Mouse (Mus musculus) intestine, embryonic 16.5 days (tissue): Measurements from ENCODE around the gene Cdca4. TPM values are rescaled to one million over a fixed set of nuclear protein-coding genes. Genes with fewer than 3 reads are reported as not detected.
A peak's percentile ranks its signal among the peaks of the same experiment; 100 is the strongest.

Experiments used
- ATAC-seq: fragments of 200-750 bp; cut with Nextera tagmentation; 2 replicates; pipeline ENCODE4 v1.8.0; 2017; ENCODE audit warnings: moderate TSS enrichment, moderate library complexity
- H3K27ac ChIP-seq: fragments of 300-500 bp; sonication (generic); 2 replicates; pipeline ENCODE4 v1.5.1; 2014; ENCODE audit warnings: mild to moderate bottlenecking, low read length
- H3K27me3 ChIP-seq: fragments of 300-500 bp; sonication (generic); replicated peaks from 2 replicates; pipeline ENCODE4 v1.6.1; 2014; ENCODE audit warnings: low read length, control low read depth, mixed read lengths; ENCODE audit not compliant: control insufficient read depth, insufficient read depth
- H3K36me3 ChIP-seq: fragments of 300-500 bp; sonication (generic); 2 replicates; pipeline ENCODE4 v1.6.1; 2014; ENCODE audit warnings: low read length, control low read depth; ENCODE audit not compliant: control insufficient read depth, insufficient read depth
- H3K4me1 ChIP-seq: fragments of 300-500 bp; sonication (generic); 2 replicates; pipeline ENCODE4 v1.6.1; 2014; ENCODE audit warnings: low read length, control low read depth, mixed read lengths; ENCODE audit not compliant: control insufficient read depth, insufficient read depth
- H3K4me2 ChIP-seq: fragments of 300-500 bp; sonication (generic); 2 replicates; pipeline ENCODE4 v1.6.1; 2014; ENCODE audit warnings: low read depth, low read length, control low read depth
- H3K4me3 ChIP-seq: fragments of 300-500 bp; sonication (generic); 2 replicates; pipeline ENCODE4 v1.5.1; 2014; ENCODE audit warnings: mild to moderate bottlenecking, low read length
- H3K9ac ChIP-seq: fragments of 300-500 bp; sonication (generic); 2 replicates; pipeline ENCODE4 v1.6.1; 2014; ENCODE audit warnings: low read depth, low read length
- H3K9me3 ChIP-seq: fragments of 300-500 bp; sonication (generic); 2 replicates; pipeline ENCODE4 v1.6.1; 2016; ENCODE audit warnings: low read length, control low read depth; ENCODE audit not compliant: control insufficient read depth
- WGBS: fragments of 180-500 bp; shearing (Covaris S2); extraction: QIAGEN DNeasy Blood & Tissue Kit; methylation state at CpG from one replicate; pipeline ENCODE4 v1.1.7; 2014; 5-methylcytosine and 5-hydroxymethylcytosine counted together
- polyA plus RNA-seq: library from polyadenylated mRNA; unstranded; fragments of >200 nt; fragmentation: Nextera tagmentation; extraction: Ambion mirVana; gene quantifications from 2 replicates; pipeline ENCODE4 v1.2.1, GENCODE M21; 2015

The Cdca4 gene
- polyA plus RNA-seq, 1 experiment from 2014 or later, result 79.6 TPM

DNA sequence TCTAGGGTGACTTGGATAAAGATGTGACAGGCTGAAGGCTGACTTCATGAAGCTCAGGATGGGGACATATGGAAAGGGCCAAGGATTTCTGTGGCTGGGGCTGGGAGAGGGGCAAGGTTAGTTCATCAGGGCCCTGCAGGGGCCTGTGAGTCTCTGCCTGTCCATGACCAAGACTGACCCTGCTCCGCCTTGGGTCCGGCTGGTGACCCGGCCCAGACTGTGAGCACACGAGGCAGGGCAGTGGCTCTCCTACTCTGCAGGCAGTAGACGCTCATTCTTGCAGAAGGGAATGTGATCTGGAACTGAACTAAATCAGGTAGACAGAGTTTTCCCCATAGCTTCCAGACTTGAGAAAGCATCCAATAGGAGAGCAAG, 21.0 kb downstream of the Cdca4 start:
- Histone ChIP-seq H3K4me2 (peak overlapping the region; percentile 98), H3K36me3 (no peaks in the 10 kb centered on the region), H3K27me3 (no peaks in the 10 kb centered on the region; the same call in 1 of the 2 replicates), H3K9ac (peak overlapping the region; percentile 54; the same call in 1 of the 2 replicates), H3K27ac (no peak overlapping the region), H3K4me1 (peaks cover 11% of the 10 kb centered on the region), H3K9me3 (no peaks in the 10 kb centered on the region), H3K4me3 (peak overlapping the region; percentile 71; the same call in 1 of the 2 replicates)
- WGBS, result 67% methylated on average over 5 of the region's 5 CpGs
- peak; percentile 25 for ATAC-seq

DNA sequence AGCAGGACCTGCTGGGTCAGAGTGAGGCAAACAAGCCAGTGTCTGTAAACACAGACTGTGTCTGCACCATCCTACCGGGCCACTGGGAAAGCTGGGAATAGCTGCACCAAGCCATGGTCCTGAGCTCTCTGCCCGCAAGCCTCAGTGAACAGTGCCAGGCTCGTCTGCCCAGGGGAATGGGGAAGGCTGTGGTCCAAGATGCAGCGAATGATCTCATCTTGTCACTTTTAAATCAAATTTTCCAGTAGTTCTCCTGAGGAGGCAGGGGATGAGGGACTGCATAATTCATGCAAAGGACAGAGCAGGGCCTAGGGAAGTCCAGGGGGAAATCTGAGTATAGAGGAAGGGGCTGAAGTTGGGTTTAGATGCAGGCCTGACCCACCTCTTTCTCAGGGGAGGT, 21.4 kb downstream of the Cdca4 start:
- H3K9ac ChIP-seq, result 0 out of 2 replicates have a peak overlapping the region, but pooled peaks have one; percentile 54
- H3K36me3 ChIP-seq, result no peaks in the 10 kb centered on the region
- no peaks in the 10 kb centered on the region for H3K9me3 ChIP-seq
- WGBS, result 88% methylated on average over 4 of the region's 4 CpGs
- no peak for ATAC-seq
- no peak overlapping the region for H3K4me2 ChIP-seq
- H3K27me3 ChIP-seq, result no peaks in the 10 kb centered on the region; the same call in 1 of the 2 replicates
- no peak overlapping the region for H3K4me3 ChIP-seq
- H3K27ac ChIP-seq, result no peak overlapping the region
- H3K4me1 ChIP-seq, result peaks cover 11% of the 10 kb centered on the region

DNA sequence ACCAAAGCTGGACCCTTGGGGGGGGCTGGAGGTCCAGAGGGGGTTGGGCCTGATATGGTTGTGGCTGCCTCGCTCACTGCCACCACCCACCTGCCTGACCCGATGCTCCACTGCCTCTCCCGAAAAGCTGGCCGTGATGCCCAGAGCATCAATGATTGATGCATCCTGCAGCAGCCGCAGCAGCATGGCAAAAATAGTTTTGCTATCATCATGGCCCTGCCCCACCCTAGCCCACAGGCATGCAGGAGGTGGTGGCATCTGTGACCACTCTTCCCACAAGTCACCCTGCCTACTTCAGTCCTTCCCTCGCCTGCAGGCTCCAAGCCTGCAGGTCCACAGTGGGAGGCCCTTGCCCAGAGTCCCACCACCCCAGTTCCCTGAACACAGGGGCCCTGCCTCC, 23.2 kb downstream of the Cdca4 start:
- H3K4me3 ChIP-seq, result no peak overlapping the region
- H3K4me1 ChIP-seq, result peaks cover 24% of the 10 kb centered on the region
- H3K9ac ChIP-seq, result no peak overlapping the region
- no peaks in the 10 kb centered on the region for H3K36me3 ChIP-seq
- 74% methylated on average over 6 of the region's 6 CpGs for WGBS
- no peak overlapping the region for H3K4me2 ChIP-seq
- no peak overlapping the region for H3K27ac ChIP-seq
- peaks cover 8% of the 10 kb centered on the region; the same call in 1 of the 2 replicates for H3K27me3 ChIP-seq
- H3K9me3 ChIP-seq, result no peaks in the 10 kb centered on the region
- no peak for ATAC-seq

GRCm38 (mm10) chr12:112804046-112804445, 25.2 kb downstream of the Cdca4 start:
- Histone ChIP-seq H3K4me2 (no peak overlapping the region), H3K27me3 (peaks cover 9% of the 10 kb centered on the region; the same call in 1 of the 2 replicates), H3K27ac (no peak overlapping the region), H3K9me3 (no peaks in the 10 kb centered on the region), H3K4me3 (no peak overlapping the region), H3K4me1 (peaks cover 20% of the 10 kb centered on the region), H3K36me3 (no peaks in the 10 kb centered on the region), H3K9ac (no peak overlapping the region)
- no peak for ATAC-seq
- WGBS, result 51% methylated on average over 13 of the region's 13 CpGs

GRCm38 (mm10) chr12:112802917-112803316, 26.3 kb downstream of the Cdca4 start:
- Histone ChIP-seq H3K9me3 (no peaks in the 10 kb centered on the region), H3K4me1 (peaks cover 25% of the 10 kb centered on the region), H3K36me3 (no peaks in the 10 kb centered on the region), H3K4me3 (no peak overlapping the region), H3K4me2 (peak overlapping the region; percentile 100), H3K27me3 (peaks cover 9% of the 10 kb centered on the region; the same call in 1 of the 2 replicates), H3K27ac (no peak overlapping the region), H3K9ac (0 out of 2 replicates have a peak overlapping the region, but pooled peaks have one; percentile 66)
- no peak for ATAC-seq
- WGBS, result 38% methylated on average over 3 of the region's 3 CpGs

DNA sequence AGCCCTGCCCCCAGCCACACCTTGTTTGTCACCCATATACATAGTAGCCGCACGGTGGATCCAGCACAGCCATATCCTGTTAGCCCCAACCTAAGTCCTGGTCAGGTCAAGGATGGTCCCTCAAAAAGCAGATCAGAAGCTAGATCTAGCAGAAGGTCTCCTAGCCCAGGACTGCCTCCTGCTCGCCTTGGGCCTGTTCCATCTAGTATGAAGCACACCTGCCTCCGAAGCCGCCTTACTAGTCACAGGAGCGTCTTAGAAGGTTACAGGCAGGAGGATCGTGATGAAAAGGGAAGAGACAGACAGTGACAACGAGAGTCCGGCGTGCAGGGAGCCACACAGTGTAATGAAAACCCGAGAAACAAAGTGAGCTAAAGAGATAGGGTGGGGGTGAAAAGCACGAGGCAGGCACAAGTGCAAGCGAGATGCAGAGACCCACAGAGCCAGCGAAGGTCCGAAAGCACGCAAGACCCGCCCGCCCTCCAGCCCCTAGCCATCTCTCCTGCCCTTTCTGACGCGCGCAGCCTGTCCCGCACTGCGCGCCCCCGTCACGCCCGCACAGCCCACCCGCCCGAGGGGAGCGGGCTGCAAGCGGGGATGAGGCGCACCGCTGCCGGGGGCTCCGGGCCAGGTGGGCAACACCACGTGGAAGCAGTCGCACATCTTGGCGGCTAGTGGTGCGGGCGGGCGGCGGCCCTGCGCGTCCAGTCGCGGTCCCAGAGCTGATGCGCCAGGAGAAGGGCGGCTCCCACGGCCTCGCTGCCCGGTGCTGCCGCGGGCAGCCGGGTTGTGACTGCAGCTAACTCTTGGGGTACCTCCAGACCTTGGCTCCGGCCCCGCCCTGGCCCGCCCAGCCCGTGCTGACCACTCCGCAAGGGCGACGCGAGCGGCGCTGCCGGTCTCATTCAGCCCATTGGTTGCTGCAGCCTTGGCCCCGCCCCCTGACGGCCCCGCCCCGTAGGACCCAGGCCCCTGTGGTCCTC, 27.1 kb downstream of the Cdca4 start, which contains the start of gene Ahnak2:
TSS of gene Ahnak2 (minus strand) at position 794 of the 983 bp plus-strand sequence.
- no peak within 1 kb of the TSS for H3K27ac ChIP-seq
- peaks cover 9% of the 10 kb centered on the region; the same call in 1 of the 2 replicates for H3K27me3 ChIP-seq
- peak; percentile 68 for ATAC-seq
- no peaks in the 10 kb centered on the region for H3K36me3 ChIP-seq
- H3K9me3 ChIP-seq, result no peaks in the 10 kb centered on the region
- peak within 1 kb of the TSS; percentile 61 for H3K4me3 ChIP-seq
- peak within 1 kb of the TSS; percentile 100 for H3K4me2 ChIP-seq
- peaks cover 31% of the 10 kb centered on the region for H3K4me1 ChIP-seq
- 3% methylated on average over 63 of the region's 69 CpGs for WGBS
- H3K9ac ChIP-seq, result peak within 1 kb of the TSS; percentile 66

DNA sequence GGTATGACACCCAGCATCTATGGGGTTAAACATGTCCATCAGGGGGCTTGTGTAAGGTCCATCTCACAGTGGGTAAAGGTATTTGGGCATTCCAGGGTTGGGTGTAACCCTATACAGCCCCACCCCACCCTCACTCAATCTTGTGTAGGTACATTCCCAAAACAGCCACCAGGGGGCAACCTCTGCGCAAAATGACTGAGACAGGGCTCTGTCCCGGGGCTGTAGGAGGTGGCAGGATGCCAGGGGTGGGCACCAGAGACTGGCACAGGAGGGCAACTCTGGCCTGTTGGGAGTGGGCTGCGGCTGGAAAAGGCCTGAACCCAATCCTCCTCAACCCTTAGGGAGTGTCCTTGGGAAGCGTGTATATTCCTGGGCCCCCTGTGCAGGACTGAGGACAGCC, 28.7 kb downstream of the Cdca4 start:
- H3K27me3 ChIP-seq, result peaks cover 9% of the 10 kb centered on the region; the same call in 1 of the 2 replicates
- no peak overlapping the region for H3K4me3 ChIP-seq
- peaks cover 44% of the 10 kb centered on the region for H3K4me1 ChIP-seq
- no peak overlapping the region for H3K4me2 ChIP-seq
- ATAC-seq, result peak; percentile 43
- H3K9ac ChIP-seq, result no peak overlapping the region
- 12% methylated on average over 4 of the region's 4 CpGs for WGBS
- no peaks in the 10 kb centered on the region for H3K36me3 ChIP-seq
- no peaks in the 10 kb centered on the region for H3K9me3 ChIP-seq
- H3K27ac ChIP-seq, result no peak overlapping the region

- no peak overlapping the region for H3K27ac ChIP-seq
- no peak for ATAC-seq
- WGBS, result 81% methylated on average over 10 of the region's 10 CpGs
- H3K36me3 ChIP-seq, result no peaks in the 10 kb centered on the region
- no peak overlapping the region for H3K9ac ChIP-seq
- H3K4me2 ChIP-seq, result no peak overlapping the region
- no peaks in the 10 kb centered on the region for H3K9me3 ChIP-seq
- peaks cover 54% of the 10 kb centered on the region for H3K4me1 ChIP-seq
- H3K4me3 ChIP-seq, result no peak overlapping the region
- H3K27me3 ChIP-seq, result peaks cover 9% of the 10 kb centered on the region; the same call in 1 of the 2 replicates
Measured at GRCm38 (mm10) chr12:112799237-112799970, 29.8 kb downstream of the Cdca4 start.

GRCm38 (mm10) chr12:112798716-112799115, 30.5 kb downstream of the Cdca4 start:
- no peaks in the 10 kb centered on the region for H3K9me3 ChIP-seq
- H3K4me1 ChIP-seq, result peaks cover 61% of the 10 kb centered on the region
- H3K27ac ChIP-seq, result peak overlapping the region; percentile 57; the same call in 1 of the 2 replicates
- no peak overlapping the region for H3K4me2 ChIP-seq
- no peaks in the 10 kb centered on the region for H3K36me3 ChIP-seq
- no peak overlapping the region for H3K4me3 ChIP-seq
- 62% methylated on average over 5 of the region's 5 CpGs for WGBS
- H3K27me3 ChIP-seq, result peaks cover 9% of the 10 kb centered on the region; the same call in 1 of the 2 replicates
- no peak overlapping the region for H3K9ac ChIP-seq
- ATAC-seq, result no peak
